Mouse (Mus musculus) hematopoietic stem cell, adult 5-6 weeks (primary cell): Measurements from ENCODE around the gene 5330417H12Rik. TPM values are rescaled to one million over a fixed set of nuclear protein-coding genes. Genes with fewer than 3 reads are reported as not detected.
A peak's percentile ranks its signal among the peaks of the same experiment; 100 is the strongest.

Source experiments
- ATAC-seq, 2 experiments: fragments of 125-278 bp in 1 of 2; replicated peaks in 1 of 2; 2 replicates each; pipeline ENCODE4 v1.8.0; 2016 to 2017; ENCODE audit warnings: inconsistent platforms in 2 of 2, mild to moderate bottlenecking in 2 of 2, moderate number of reproducible peaks in 2 of 2, low read depth in 1 of 2, moderate TSS enrichment in 1 of 2; ENCODE audit not compliant: low FRiP score in 2 of 2, poor library complexity in 2 of 2, severe bottlenecking in 2 of 2, insufficient read depth in 1 of 2, low TSS enrichment in 1 of 2
- total RNA-seq: library from RNA; stranded (forward); fragments of 172-1452, 232-1000 nt; gene quantifications from 2 replicates; pipeline ENCODE4 v1.2.3, GENCODE M21; 2017

The 5330417H12Rik gene
- total RNA-seq, 1 experiment from 2014 or later = not detected

GRCm38 (mm10) chr7:107642586-107643275 is 17.8 kb upstream of the 5330417H12Rik start:
- no peak for ATAC-seq

- no peak for ATAC-seq
Measured at GRCm38 (mm10) chr7:107638026-107638425, 13.1 kb upstream of the 5330417H12Rik start.

GRCm38 (mm10) chr7:107637398-107637797 is 12.4 kb upstream of the 5330417H12Rik start:
- no peak for ATAC-seq

- ATAC-seq = no peak
Measured at GRCm38 (mm10) chr7:107633201-107633600, 8.2 kb upstream of the 5330417H12Rik start.

GRCm38 (mm10) chr7:107628383-107628782 is 3.4 kb upstream of the 5330417H12Rik start:
- peak; percentile 73 to 77 for ATAC-seq

GRCm38 (mm10) chr7:107625781-107626180 is 820 bp upstream of the 5330417H12Rik start:
- no peak for ATAC-seq

- ATAC-seq = no peak
Measured at GRCm38 (mm10) chr7:107624432-107624831, 529 bp downstream of the 5330417H12Rik start.

- peak; percentile 35 to 37; a peak in 3 of 4 replicates for ATAC-seq
Measured at GRCm38 (mm10) chr7:107620137-107620536, 4.8 kb downstream of the 5330417H12Rik start.

- ATAC-seq = no peak
Measured at GRCm38 (mm10) chr7:107619225-107619624, 5.7 kb downstream of the 5330417H12Rik start.

GRCm38 (mm10) chr7:107618028-107618992 is 6.7 kb downstream of the 5330417H12Rik start:
- ATAC-seq = peak in 1 of 2 experiments; percentile 41; a peak in 2 of 4 replicates

GRCm38 (mm10) chr7:107610880-107611279 is 14.1 kb downstream of the 5330417H12Rik start:
- no peak for ATAC-seq

GRCm38 (mm10) chr7:107609622-107610255 is 15.2 kb downstream of the 5330417H12Rik start:
- no peak for ATAC-seq

- peak; percentile 31 to 46; a peak in 2 of 4 replicates for ATAC-seq
Measured at GRCm38 (mm10) chr7:107607766-107608165, 17.2 kb downstream of the 5330417H12Rik start.

- ATAC-seq = no peak
Measured at GRCm38 (mm10) chr7:107602913-107603312, 22.0 kb downstream of the 5330417H12Rik start.

GRCm38 (mm10) chr7:107602505-107602904 is 22.5 kb downstream of the 5330417H12Rik start:
- ATAC-seq = 0 out of 4 replicates have a peak, but pooled peaks of 1 of the 2 experiments have one; percentile 29

GRCm38 (mm10) chr7:107600651-107601050 is 24.3 kb downstream of the 5330417H12Rik start:
- ATAC-seq = no peak

GRCm38 (mm10) chr7:107597956-107598355 is 27.0 kb downstream of the 5330417H12Rik start:
- no peak for ATAC-seq
